Mouse (Mus musculus): Measurements from ENCODE around the gene Mdm2. TPM values are rescaled to one million over a fixed set of nuclear protein-coding genes. Genes with fewer than 3 reads are reported as not detected.

The Mdm2 gene
- total and polyA plus RNA-seq, 3 experiments: 79.8 to 136 (median 112) TPM

DNA sequence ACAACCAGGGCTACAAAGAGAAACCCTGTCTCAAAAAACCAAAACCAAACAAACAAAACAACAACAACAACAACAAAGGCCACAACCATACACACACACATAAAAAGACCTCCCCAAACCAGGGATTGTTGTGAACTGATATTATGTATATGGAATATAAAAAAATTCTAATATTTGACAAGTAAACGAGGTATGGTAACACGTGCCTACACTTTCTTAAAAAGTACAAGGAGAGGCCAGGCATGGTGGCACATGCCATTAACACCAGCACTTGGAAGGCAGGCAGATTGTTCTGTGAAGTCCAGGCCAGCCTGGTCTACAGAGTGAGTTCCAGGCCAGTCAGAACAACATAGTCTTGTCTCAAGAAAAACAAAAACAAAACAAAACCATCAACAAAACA lies 32.6 kb upstream of the Mdm2 start:
- Histone ChIP-seq H3K27ac (ENCODE audit: insufficient read depth, low read depth) (no peak overlapping the region), H3K4me1 (ENCODE audit: control insufficient read depth in 1 of 2, insufficient read depth in 2 of 2) (peaks cover 0 to 14% of the 10 kb centered on the region in 2 experiments; a peak in 2 of 4 replicates), H3K27me3 (replicated peaks) (no peaks in the 10 kb centered on the region), H3K36me3 (replicated peaks in 1 of 2; ENCODE audit: control insufficient read depth in 1 of 2, insufficient read depth in 1 of 2, low read length in 1 of 2) (peaks cover 18 to 58% of the 10 kb centered on the region in 2 experiments), H3K4me2 (ENCODE audit: insufficient read depth, low read depth, poor library complexity, severe bottlenecking) (no peak overlapping the region), H3K4me3 (replicated peaks in 1 of 3; ENCODE audit: low read depth in 2 of 3, low read length in 2 of 3, poor library complexity in 1 of 3) (no peak overlapping the region), H3K79me2 (replicated peaks; ENCODE audit: control insufficient read depth, extremely low read depth, insufficient read depth, poor library complexity, severe bottlenecking) (no peaks in the 10 kb centered on the region), H3K9ac (ENCODE audit: insufficient read depth, low read depth) (no peak overlapping the region), H3K9me3 (replicated peaks; ENCODE audit: low read length) (peaks cover 2% of the 10 kb centered on the region)
- DNase-seq (ENCODE audit: extremely low read depth): no peak
- dilution Hi-C loops (cut with MboI; ENCODE audit: extremely low pct_ligation_motif_present, extremely low pct_unique_long_range_greater_than_20kb, low sequenced_read_pairs): no loop called here
- TF ChIP-seq HCFC1 (IDR thresholded peaks at IDR 0.05; ENCODE audit: low read depth, low read length): no peak
- no peak for TF ChIP-seq ZC3H11A (IDR thresholded peaks at IDR 0.05; ENCODE audit: low read depth, low read length)
- no peak for TF ChIP-seq NRF1 (IDR thresholded peaks at IDR 0.05; ENCODE audit: low read depth, low read length)
- TF ChIP-seq NELFE (IDR thresholded peaks at IDR 0.05; ENCODE audit: low read depth, low read length): no peak
- no peak for TF ChIP-seq SMC3 (IDR thresholded peaks at IDR 0.05; ENCODE audit: low read depth, low read length)
- TF ChIP-seq KAT2A (IDR thresholded peaks at IDR 0.05; ENCODE audit: insufficient replicate concordance, low read length): no peak
- in situ Hi-C loops (cut with MboI; ENCODE audit: low pct_ligation_motif_present, low pct_unique_long_range_greater_than_20kb, low sequenced_read_pairs): no loop called here

GRCm38 (mm10) chr10:117742618-117743017 lies 32.1 kb upstream of the Mdm2 start:
- Histone ChIP-seq H3K4me2 (ENCODE audit: insufficient read depth, low read depth, poor library complexity, severe bottlenecking) (no peak overlapping the region), H3K27me3 (replicated peaks) (no peaks in the 10 kb centered on the region), H3K4me1 (ENCODE audit: control insufficient read depth in 1 of 2, insufficient read depth in 2 of 2) (peaks cover 0 to 14% of the 10 kb centered on the region in 2 experiments; a peak in 2 of 4 replicates), H3K9ac (ENCODE audit: insufficient read depth, low read depth) (no peak overlapping the region), H3K79me2 (replicated peaks; ENCODE audit: control insufficient read depth, extremely low read depth, insufficient read depth, poor library complexity, severe bottlenecking) (no peaks in the 10 kb centered on the region), H3K4me3 (replicated peaks in 1 of 3; ENCODE audit: low read depth in 2 of 3, low read length in 2 of 3, poor library complexity in 1 of 3) (no peak overlapping the region), H3K27ac (ENCODE audit: insufficient read depth, low read depth) (no peak overlapping the region), H3K9me3 (replicated peaks; ENCODE audit: low read length) (peaks cover under 1% of the 10 kb centered on the region), H3K36me3 (replicated peaks in 1 of 2; ENCODE audit: control insufficient read depth in 1 of 2, insufficient read depth in 1 of 2, low read length in 1 of 2) (peaks cover 20 to 56% of the 10 kb centered on the region in 2 experiments)
- TF ChIP-seq TCF12 (IDR thresholded peaks at IDR 0.05; ENCODE audit: low read depth, low read length): no peak
- TF ChIP-seq ELF1 (IDR thresholded peaks at IDR 0.05; ENCODE audit: low read depth, low read length): no peak
- TF ChIP-seq SMC3 (IDR thresholded peaks at IDR 0.05; ENCODE audit: low read depth, low read length): no peak
- TF ChIP-seq EP300 (IDR thresholded peaks at IDR 0.05; ENCODE audit: low read length): no peak
- in situ Hi-C loops (cut with MboI; ENCODE audit: low pct_ligation_motif_present, low pct_unique_long_range_greater_than_20kb, low sequenced_read_pairs) (no loop called here), dilution Hi-C loops (cut with MboI; ENCODE audit: extremely low pct_ligation_motif_present, extremely low pct_unique_long_range_greater_than_20kb, low sequenced_read_pairs) (no loop called here)
- no peak for DNase-seq (ENCODE audit: extremely low read depth)

DNA sequence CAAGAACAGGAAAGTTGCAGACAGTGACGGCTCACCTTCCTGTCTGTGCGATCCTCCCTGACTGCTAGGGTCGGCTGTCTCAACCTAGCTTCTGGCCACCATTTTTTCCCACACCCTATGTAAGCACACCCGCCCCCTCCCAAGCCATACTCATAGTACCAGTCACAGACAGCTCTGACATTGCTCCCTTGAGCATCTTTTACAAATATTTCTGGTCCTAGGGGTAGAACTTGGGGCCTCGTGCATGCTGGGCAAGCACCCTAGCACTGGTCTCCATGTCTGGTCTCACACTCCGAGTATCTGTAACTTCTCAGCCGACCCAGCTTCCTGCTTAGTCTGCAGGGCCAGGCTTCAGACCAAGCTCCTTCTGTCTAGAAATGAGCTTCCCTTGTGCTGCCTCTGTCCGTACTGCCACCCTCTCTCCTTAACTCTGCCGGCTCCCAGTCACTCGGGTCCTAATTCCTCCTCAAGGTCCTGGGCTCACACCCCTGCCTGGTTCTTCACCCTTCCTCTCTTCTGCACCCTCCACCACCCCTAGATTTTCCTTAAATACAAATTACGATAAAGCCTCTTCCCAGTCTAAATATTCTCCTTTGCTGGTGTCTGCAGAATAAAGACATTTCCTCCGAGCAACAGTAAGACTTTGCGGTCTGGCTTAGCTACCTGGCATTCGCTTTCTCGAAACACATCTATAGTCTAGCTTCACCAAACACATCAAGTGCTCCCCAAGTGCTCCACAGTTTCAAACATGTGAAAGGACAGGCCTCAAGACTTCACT lies 31.3 kb upstream of the Mdm2 start:
- Histone ChIP-seq H3K4me2 (ENCODE audit: insufficient read depth, low read depth, poor library complexity, severe bottlenecking) (no peak overlapping the region), H3K9me3 (replicated peaks; ENCODE audit: low read length) (no peaks in the 10 kb centered on the region), H3K4me3 (replicated peaks in 1 of 3; ENCODE audit: low read depth in 2 of 3, low read length in 2 of 3, poor library complexity in 1 of 3) (no peak overlapping the region), H3K27me3 (replicated peaks) (no peaks in the 10 kb centered on the region), H3K4me1 (ENCODE audit: control insufficient read depth in 1 of 2, insufficient read depth in 2 of 2) (peaks cover 0 to 11% of the 10 kb centered on the region in 2 experiments; a peak in 2 of 4 replicates), H3K9ac (ENCODE audit: insufficient read depth, low read depth) (no peak overlapping the region), H3K36me3 (replicated peaks in 1 of 2; ENCODE audit: control insufficient read depth in 1 of 2, insufficient read depth in 1 of 2, low read length in 1 of 2) (peaks cover 22 to 59% of the 10 kb centered on the region in 2 experiments), H3K27ac (ENCODE audit: insufficient read depth, low read depth) (no peak overlapping the region), H3K79me2 (replicated peaks; ENCODE audit: control insufficient read depth, extremely low read depth, insufficient read depth, poor library complexity, severe bottlenecking) (no peaks in the 10 kb centered on the region)
- dilution Hi-C loops (cut with MboI; ENCODE audit: extremely low pct_ligation_motif_present, extremely low pct_unique_long_range_greater_than_20kb, low sequenced_read_pairs) (no loop called here), in situ Hi-C loops (cut with MboI; ENCODE audit: low pct_ligation_motif_present, low pct_unique_long_range_greater_than_20kb, low sequenced_read_pairs) (no loop called here)
- no peak for DNase-seq (ENCODE audit: extremely low read depth)
- TF ChIP-seq ZNF384 (IDR thresholded peaks at IDR 0.05; ENCODE audit: low read depth, low read length): no peak
- TF ChIP-seq RAD21 (IDR thresholded peaks at IDR 0.05; ENCODE audit: low read depth, low read length): no peak
